Mouse (Mus musculus): ENCODE measurements at regions not wholly inside any gene's neighbourhood (a gene's known extent, or its start where the extent isn't known, plus 50 kb on each side); places are given as distances from the start of the nearest gene placed in this dataset.

GRCm38 (mm10) chr2:50835511-50836320 lies 313.2 kb downstream of the Rnd3 start:
- no peak for DNase-seq (ENCODE audit: low read depth, low spot score)

GRCm38 (mm10) chr2:50833791-50834190 lies 315.1 kb downstream of the Rnd3 start:
- no peak for DNase-seq (ENCODE audit: low read depth, low spot score)

DNA sequence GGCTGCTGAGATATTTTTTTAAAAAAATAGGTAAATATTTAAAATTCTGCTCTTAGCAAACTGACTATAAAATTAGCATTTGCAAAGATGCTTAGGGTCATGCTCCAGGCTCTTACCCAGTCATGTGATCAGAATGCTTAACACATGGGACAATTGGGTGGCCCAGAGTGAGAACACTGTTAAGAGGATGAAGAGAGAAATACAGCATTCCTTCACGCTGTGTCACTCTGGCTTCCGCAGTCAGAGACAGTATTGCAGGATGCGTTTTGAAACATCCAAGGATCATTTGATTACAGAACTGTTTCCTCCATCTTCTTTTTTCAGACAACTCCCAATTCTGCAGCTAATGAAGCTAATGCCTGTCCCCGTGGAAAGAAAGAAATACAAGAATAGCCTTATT lies 316.4 kb downstream of the Rnd3 start:
- no peak for DNase-seq (ENCODE audit: low read depth, low spot score)

DNA sequence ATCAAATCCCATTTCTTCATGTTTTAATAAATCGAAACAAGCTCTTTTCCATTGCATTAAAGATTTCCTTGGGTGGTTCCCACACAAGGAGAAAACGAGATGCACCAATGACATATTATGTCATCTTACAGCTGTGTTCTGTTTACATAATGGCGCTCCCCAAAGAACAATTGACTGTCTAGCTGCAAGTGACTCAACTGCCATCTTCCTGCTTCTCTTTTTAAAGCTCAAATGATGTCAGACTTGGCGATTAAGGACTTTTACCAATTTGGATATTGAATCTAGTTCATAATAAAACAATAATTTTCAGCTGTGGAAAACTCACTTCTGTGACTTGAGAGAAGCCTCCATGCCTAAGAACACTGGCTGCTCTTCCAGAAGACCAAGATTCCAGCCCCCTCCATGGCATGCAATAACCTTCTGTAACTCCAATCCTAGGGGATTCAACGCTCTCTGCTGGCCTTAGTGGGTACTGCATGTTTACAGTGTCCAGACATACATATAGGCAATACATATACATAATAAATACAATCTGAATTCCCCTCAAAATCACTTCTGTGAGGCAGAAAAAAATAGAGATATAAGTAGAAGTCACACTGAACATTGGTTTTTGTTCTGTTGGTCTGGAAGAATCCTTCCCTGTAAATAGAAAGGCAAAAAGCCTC lies 318.7 kb downstream of the Rnd3 start:
- no peak for DNase-seq (ENCODE audit: low read depth, low spot score)

GRCm38 (mm10) chr2:50827097-50827496 lies 321.8 kb downstream of the Rnd3 start:
- DNase-seq (ENCODE audit: low read depth, low spot score) = no peak

- DNase-seq (ENCODE audit: low read depth, low spot score) = no peak
Measured at GRCm38 (mm10) chr2:50826537-50826936, 322.4 kb downstream of the Rnd3 start.

DNA sequence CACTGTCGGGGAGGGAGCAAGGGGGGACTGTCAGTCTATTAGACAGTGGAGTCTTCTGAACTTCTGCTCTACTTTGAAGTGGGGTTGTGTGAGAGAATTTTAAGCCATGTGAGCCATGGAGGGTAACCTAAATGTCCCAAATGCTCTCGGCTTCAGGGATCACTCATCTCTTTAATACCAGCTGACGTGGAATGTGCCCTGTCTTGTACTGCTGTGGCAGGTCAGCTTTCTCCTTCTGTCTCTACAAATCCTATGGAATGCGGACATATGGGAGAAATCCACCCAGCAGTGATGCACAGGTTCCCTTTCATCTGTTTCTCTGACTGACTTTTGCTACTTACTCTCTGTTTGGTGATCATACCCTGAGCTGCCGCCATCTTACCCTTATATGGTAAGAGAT lies 323.3 kb downstream of the Rnd3 start:
- no peak for DNase-seq (ENCODE audit: low read depth, low spot score)

GRCm38 (mm10) chr2:50824782-50825181 lies 324.1 kb downstream of the Rnd3 start:
- DNase-seq (ENCODE audit: low read depth, low spot score) = no peak

DNA sequence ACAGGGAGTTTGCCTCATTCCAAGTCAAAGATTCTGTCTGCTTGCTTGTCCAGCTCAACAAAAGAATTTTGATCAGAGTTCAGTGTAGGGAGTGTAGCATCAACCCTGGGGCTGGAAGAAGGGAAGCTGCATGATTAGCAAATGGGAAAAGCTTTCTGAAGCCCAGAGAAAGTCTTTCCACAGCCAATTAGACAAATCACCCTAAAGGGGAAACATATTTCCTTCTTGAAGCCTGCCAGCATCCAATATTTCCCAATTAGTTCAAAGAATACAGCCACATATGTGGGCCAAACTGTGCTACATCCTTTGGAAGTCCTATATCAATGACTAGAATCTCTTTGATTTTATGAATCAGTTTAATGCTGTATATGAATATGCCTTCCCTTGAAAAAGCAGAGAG lies 326.2 kb downstream of the Rnd3 start:
- DNase-seq (ENCODE audit: low read depth, low spot score) = no peak

DNA sequence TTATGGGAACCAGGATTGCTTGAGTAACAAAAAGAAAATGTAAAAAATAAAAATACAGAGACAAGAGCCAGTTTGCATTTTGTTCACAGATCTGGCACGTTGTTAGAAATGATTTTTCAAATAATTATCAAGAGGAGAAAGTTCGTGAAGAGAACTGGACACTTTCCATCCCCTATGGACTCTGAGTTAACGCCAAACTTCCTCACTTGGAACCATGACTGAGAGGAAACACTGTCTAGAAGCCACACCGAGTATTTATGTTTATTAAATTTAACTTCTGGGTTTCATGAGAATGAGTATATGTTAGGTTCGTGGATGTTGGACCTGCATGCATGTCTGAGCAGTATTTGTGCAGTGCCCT lies 329.6 kb downstream of the Rnd3 start:
- DNase-seq (ENCODE audit: low read depth, low spot score) = no peak

DNA sequence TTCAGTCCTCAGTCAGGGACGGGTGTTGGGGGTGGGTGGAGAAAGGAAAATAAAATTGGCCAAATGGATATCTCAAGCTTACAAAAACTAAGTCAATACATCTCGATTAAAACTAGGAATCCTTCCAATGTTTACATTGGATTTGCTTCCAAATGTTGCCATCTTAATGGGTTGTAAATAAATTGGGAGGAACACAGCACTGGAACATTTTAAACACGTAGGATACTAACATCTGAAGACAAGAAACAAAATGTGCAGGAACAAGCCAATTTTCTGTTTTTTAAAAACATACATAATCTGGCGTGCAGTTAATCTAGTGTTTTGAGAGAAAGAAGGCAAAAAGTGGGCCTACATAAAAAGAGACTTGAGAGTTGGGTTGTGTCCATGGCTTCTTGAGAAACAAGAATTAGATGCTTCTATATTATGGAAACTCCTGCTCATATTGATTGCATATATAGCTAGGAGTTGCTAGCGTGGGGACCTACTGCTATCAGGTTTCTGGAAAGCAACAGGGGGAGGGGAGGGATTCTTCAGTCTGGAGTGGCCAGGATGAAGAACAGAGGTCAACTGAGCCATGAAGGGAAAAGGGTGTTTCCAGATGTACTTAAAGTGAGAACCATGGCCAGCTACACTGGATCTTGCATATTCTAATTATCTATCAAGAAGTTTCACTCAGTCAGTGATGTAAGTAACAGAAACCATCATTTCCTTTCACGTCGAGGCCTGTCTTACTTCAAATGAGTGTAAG lies 330.2 kb downstream of the Rnd3 start:
- DNase-seq (ENCODE audit: low read depth, low spot score) = no peak

DNA sequence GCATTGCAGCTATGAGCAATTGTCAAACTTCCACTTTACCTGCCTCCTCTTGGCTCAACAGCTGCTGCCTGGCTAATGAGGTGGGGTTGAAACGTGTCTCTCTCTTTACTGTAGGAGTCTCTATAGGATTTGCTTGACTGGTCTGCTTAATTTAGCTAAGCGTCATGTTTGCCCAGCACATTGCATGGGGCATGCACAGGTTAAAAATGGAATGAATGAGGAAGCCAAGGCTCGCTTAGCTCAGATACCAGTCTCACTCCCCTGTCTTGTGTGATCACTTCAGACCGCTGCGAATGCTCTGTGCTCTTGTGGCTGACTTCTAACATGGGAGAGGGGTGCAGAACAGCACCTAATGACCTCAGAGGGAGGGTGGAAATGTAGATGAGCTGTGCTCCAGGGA lies 332.5 kb downstream of the Rnd3 start:
- no peak for DNase-seq (ENCODE audit: low read depth, low spot score)

DNA sequence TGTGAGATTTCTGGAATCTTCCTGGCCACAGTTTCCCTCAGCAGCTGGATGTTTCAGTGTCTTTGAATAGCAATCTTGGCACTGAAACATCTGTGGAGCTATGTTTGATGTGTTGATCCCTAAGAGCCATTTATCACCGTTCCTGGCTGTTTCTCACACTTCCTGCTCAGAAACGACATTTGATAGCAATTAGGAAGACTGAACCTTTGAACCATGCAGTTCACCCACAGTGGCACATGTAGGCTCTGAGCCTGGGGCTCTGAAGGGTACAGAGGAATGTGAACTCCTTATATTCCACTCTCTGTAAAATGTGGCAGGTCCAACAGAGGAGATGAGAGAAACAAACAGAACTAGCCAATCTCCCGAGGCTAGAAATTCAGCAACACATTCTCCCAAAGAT lies 333.4 kb downstream of the Rnd3 start:
- DNase-seq (ENCODE audit: low read depth, low spot score) = no peak

GRCm38 (mm10) chr2:50813568-50814461 lies 335.1 kb downstream of the Rnd3 start:
- DNase-seq (ENCODE audit: low read depth, low spot score) = peak; percentile 46

DNA sequence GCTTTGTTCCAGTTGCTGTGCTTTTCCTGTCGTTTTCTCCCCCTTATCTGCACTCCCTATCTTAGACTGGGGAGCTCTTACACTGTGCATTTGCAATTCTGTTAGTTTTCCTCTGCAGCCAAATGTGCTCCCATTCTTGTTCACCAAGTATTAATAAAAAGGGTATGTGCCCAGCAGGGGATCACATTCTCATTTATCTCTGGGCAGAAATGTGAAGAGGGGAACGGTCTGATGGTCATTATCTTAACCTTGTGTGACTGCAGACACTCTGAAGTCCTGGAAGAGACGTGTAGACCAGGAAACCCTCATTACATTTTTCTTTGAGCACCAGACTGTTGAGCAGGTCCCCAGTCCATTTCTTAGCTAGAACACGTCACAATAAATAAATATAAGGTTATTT lies 336.6 kb downstream of the Rnd3 start:
- DNase-seq (ENCODE audit: low read depth, low spot score) = no peak

DNA sequence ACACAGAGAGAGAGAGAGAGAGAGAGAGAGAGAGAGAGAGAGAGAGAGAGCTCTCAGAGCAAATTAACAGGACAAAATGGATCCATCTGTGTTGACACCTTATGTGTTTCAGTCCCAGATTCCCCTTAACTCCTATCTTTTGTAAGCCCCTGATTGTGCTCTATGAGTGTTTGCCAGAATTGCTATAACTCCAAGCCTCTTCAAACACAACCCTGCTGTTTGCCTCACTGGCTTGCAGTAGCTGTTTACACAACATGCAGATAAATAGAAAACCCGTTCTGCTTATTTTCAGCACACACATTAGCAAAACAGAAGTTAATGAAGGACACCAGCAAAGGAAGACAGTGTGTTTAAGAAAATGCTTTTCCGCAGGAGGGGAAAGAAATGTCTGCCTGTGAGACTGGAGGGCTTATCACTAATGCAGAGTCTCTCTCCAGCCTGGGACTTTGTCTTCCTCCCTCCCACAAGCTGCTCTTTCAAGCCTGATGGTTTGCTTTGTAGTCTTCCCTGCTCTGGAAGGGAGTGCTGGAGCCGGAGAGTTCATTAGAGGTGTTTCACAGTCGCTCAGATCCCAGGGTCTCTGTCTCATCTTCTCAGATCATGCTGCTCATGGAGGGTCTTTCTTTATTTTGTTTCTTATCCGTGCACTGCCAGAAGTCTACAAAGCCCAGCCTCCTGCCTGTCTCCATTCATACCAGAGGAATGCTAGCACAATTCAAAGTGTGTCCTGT lies 338.4 kb downstream of the Rnd3 start:
- no peak for DNase-seq (ENCODE audit: low read depth, low spot score)

- no peak for DNase-seq (ENCODE audit: low read depth, low spot score)
Measured at GRCm38 (mm10) chr2:50809823-50810222, 339.1 kb downstream of the Rnd3 start.

DNA sequence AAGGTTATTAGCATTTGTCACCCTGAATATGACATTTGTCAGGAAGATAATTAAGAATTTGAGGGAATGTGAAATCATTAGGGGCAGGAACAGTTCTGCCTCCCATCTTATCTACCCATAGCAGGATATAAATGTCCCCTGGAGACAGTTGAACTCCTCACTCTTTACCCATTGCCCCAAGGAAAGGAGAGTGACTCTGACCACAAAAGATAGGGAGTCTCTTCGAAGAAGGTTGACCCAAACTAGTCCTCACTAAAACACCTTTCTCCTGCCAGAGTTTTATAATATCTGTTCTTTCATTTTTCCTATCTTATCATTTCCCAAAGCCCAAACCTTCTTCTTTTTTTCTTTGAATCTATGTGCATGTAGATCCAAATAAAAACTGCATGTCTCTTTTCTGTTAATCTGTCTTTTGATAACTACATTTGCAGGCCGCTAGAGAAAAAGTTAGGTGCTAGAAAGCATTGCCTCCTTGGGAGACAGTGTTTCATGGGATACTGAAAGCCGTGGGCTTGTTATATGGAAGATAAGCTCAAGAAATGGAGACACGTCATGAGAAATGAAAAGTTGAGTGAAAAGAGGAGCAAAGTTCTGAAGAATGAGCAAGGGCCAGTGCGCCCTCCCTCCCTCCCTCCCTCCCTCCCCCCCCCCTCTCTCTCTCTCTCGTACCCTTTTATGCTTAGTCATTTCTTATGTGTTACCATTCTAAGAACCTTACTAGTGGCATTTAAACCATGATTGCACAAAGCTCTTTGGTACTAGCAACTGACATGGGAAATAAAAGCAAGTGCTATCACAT lies 341.6 kb downstream of the Rnd3 start:
- DNase-seq (ENCODE audit: low read depth, low spot score) = no peak

DNA sequence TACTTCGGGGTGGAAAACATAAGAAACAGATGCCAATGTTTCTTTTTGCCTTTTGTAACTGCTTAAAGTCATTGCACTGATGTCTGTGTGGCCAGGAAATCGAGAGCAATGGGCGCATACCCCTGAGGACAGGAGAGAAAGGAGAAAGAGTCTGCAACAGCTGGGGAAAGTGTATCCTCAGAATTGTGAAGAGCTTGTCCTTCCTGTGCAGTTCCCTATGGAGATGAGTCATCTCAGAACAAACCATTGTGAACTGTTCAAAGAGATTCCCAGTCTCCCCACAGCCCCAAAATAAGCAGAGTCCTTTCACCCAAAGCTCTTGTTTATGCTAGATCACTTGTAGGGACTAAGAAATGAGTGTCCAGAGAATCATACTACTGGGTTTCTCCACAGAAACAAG lies 343.3 kb downstream of the Rnd3 start:
- no peak for DNase-seq (ENCODE audit: low read depth, low spot score)

GRCm38 (mm10) chr2:50796087-50796486 lies 352.8 kb downstream of the Rnd3 start:
- DNase-seq (ENCODE audit: low read depth, low spot score) = no peak
